In genomic region chr5:96306271-96306670, GRCm38 (mm10) we compare ENCODE assay signal across 15 mouse cellular contexts.
"Had no signal": no experiment of that assay in that cellular context is flagged by ENCODE, and none has a peak within 500 bp of the region (broad histone marks: within the 10 kb centered on the region; RNA-seq: fewer than 3 reads in every experiment).

No protein-coding gene starts in this region.

- H3K27ac ChIP-seq: neural tube, embryonic 15.5 days; stomach, embryonic 15.5 days; stomach, postnatal 0 days had no signal

- H3K27me3 ChIP-seq: neural tube, embryonic 15.5 days; stomach, embryonic 15.5 days had no signal

- DNase-seq: retina, postnatal 1 day; right cerebral cortex, adult 18-20 months; right cerebral cortex, postnatal 14 days; right cerebral cortex, postnatal 25 days; right cerebral cortex, postnatal 4 days; spleen, adult 18-20 months; thymus, adult 18-20 months; thymus, adult 2 months; thymus, postnatal 14 days; thymus, postnatal 25 days; thymus, postnatal 36 days; thymus, postnatal 4 days had no signal

- H3K36me3 ChIP-seq: neural tube, embryonic 15.5 days; stomach, embryonic 15.5 days had no signal

- H3K9ac ChIP-seq: neural tube, embryonic 15.5 days; stomach, embryonic 15.5 days had no signal

- H3K4me1 ChIP-seq: neural tube, embryonic 15.5 days; stomach, embryonic 15.5 days had no signal

- H3K4me2 ChIP-seq: neural tube, embryonic 15.5 days; stomach, embryonic 15.5 days had no signal

- H3K9me3 ChIP-seq: neural tube, embryonic 15.5 days; stomach, embryonic 15.5 days had no signal

- H3K4me3 ChIP-seq: neural tube, embryonic 15.5 days; stomach, embryonic 15.5 days had no signal
